Mouse (Mus musculus): ENCODE measurements at regions not wholly inside any gene's neighbourhood (a gene's known extent, or its start where the extent isn't known, plus 50 kb on each side); places are given as distances from the start of the nearest gene placed in this dataset.

DNA sequence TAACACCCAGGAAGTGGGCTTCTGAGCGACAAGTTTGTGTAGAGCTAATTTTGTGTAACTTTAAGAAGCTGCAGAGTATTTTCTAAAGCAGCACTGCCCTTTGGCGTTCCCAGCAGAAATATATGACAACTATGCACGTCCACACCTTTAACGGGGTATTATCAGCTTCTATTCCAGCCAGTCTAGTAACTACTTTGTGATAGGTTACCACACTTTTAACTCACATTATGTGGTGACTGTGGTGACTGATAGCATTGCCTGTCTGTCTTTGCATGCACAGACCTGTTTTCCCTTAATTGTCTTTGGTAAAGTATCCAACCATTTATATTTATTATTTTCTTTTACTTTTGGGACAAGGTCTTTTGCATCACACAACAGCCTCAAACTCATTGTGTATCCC, 179.1 kb downstream of the Gm10260 start:
- TF ChIP-seq POLR2A (IDR thresholded peaks at IDR 0.05; ENCODE audit: borderline replicate concordance, extremely low read depth, insufficient read depth, insufficient read length, poor library complexity, severe bottlenecking) = no peak
- TF ChIP-seq CTCF (IDR thresholded peaks at IDR 0.05; ENCODE audit: borderline replicate concordance, extremely low read depth, insufficient read depth, insufficient read length) = no peak
